Mouse (Mus musculus) urinary bladder, postnatal 10 days (tissue): ENCODE measurements at regions not wholly inside any gene's neighbourhood (a gene's known extent, or its start where the extent isn't known, plus 50 kb on each side); places are given as distances from the start of the nearest gene placed in this dataset.
"Not testable (repeated sequence)": the region's sequence is repeated elsewhere in the genome, so short reads cannot be mapped to it uniquely, and the experiment has no call there.

Experiments
- DNase-seq: peaks from one replicate; pipeline ENCODE4 v3.0.0; 2022; ENCODE audit warnings: low spot score

- DNase-seq, result no peak
Observed at GRCm38 (mm10) chr13:82058872-82059271, 276.0 kb downstream of the Cetn3 start.

GRCm38 (mm10) chr13:82059498-82059897 is 276.6 kb downstream of the Cetn3 start:
- no peak for DNase-seq

- not testable (repeated sequence) for DNase-seq
Observed at GRCm38 (mm10) chr13:82063880-82064279, 281.0 kb downstream of the Cetn3 start.

GRCm38 (mm10) chr13:82066174-82066573 is 283.3 kb downstream of the Cetn3 start:
- DNase-seq, result no peak

- DNase-seq, result no peak
Observed at GRCm38 (mm10) chr13:82066674-82067270, 283.9 kb downstream of the Cetn3 start.

GRCm38 (mm10) chr13:82072449-82072848 is 289.6 kb downstream of the Cetn3 start:
- no peak for DNase-seq

- no peak for DNase-seq
Observed at GRCm38 (mm10) chr13:82073343-82073742, 290.5 kb downstream of the Cetn3 start.

GRCm38 (mm10) chr13:82081375-82081774 is 298.5 kb downstream of the Cetn3 start:
- DNase-seq, result no peak

- no peak for DNase-seq
Observed at GRCm38 (mm10) chr13:82087635-82088034, 304.8 kb downstream of the Cetn3 start.

- DNase-seq, result no peak
Observed at GRCm38 (mm10) chr13:82092186-82092585, 309.3 kb downstream of the Cetn3 start.

- no peak for DNase-seq
Observed at GRCm38 (mm10) chr13:82106032-82106431, 323.2 kb downstream of the Cetn3 start.

- DNase-seq, result no peak
Observed at GRCm38 (mm10) chr13:82129777-82130735, 347.2 kb downstream of the Cetn3 start.
